ENCODE assay signal across 14 mouse cellular contexts in genomic region chr16:89699710-89700109, GRCm38 (mm10).
DNase-seq lines count a peak whose midpoint lies in the region; ATAC-seq and TF ChIP-seq lines count a peak whose summit lies in the region.
"Had no signal": no experiment of that assay in that cellular context is flagged by ENCODE, and none has a peak within 500 bp of the region (broad histone marks: within the 10 kb centered on the region; RNA-seq: fewer than 3 reads in every experiment).

No protein-coding gene starts in this region.

- H3K4me3 ChIP-seq in forebrain, embryonic 11.5 days (ENCODE audit: low read depth, low read length): no peak overlapping the region
- H3K4me3 ChIP-seq in forebrain, embryonic 13.5 days: no peak overlapping the region
- H3K4me3 ChIP-seq in kidney, embryonic 14.5 days (ENCODE audit: low read length): no peak overlapping the region
- no peak overlapping the region for H3K4me3 ChIP-seq in stomach, embryonic 14.5 days (ENCODE audit: low read depth, low read length)
- no peak overlapping the region for H3K4me3 ChIP-seq in stomach, postnatal 0 days (ENCODE audit: low read depth, low read length)
- H3K4me3 ChIP-seq: embryonic facial prominence, embryonic 13.5 days; liver, embryonic 12.5 days had no signal

- WGBS in forebrain, embryonic 11.5 days: 7% methylated on average over 2 of the region's 2 CpGs
- 0% methylated on average over 2 of the region's 2 CpGs for WGBS in forebrain, embryonic 13.5 days
- 10% methylated on average over 2 of the region's 2 CpGs for WGBS in kidney, embryonic 14.5 days
- 15% methylated on average over 2 of the region's 2 CpGs for WGBS in stomach, embryonic 14.5 days
- WGBS in stomach, postnatal 0 days: 2% methylated on average over 2 of the region's 2 CpGs

- no peaks in the 10 kb centered on the region for H3K36me3 ChIP-seq in forebrain, embryonic 11.5 days (ENCODE audit: control insufficient read depth, insufficient read depth, low read length)
- H3K36me3 ChIP-seq in forebrain, embryonic 13.5 days (ENCODE audit: poor library complexity, severe bottlenecking): no peaks in the 10 kb centered on the region
- no peaks in the 10 kb centered on the region for H3K36me3 ChIP-seq in kidney, embryonic 14.5 days (ENCODE audit: control insufficient read depth, insufficient read depth, low read length)
- H3K36me3 ChIP-seq in stomach, embryonic 14.5 days (ENCODE audit: control insufficient read depth, insufficient read depth, low read length): no peaks in the 10 kb centered on the region
- H3K36me3 ChIP-seq in stomach, postnatal 0 days (ENCODE audit: control insufficient read depth, insufficient read depth, low read length): no peaks in the 10 kb centered on the region
- H3K36me3 ChIP-seq: embryonic facial prominence, embryonic 13.5 days; liver, embryonic 12.5 days had no signal

- H3K9ac ChIP-seq in forebrain, embryonic 11.5 days (ENCODE audit: low read length): no peak overlapping the region
- no peak overlapping the region for H3K9ac ChIP-seq in forebrain, embryonic 13.5 days
- H3K9ac ChIP-seq in kidney, embryonic 14.5 days (ENCODE audit: low read depth, low read length): no peak overlapping the region
- H3K9ac ChIP-seq in stomach, embryonic 14.5 days (replicated peaks; ENCODE audit: low read depth, low read length): no peak overlapping the region
- H3K9ac ChIP-seq in stomach, postnatal 0 days (ENCODE audit: low read length): no peak overlapping the region
- H3K9ac ChIP-seq: embryonic facial prominence, embryonic 13.5 days; liver, embryonic 12.5 days had no signal

- H3K4me2 ChIP-seq in forebrain, embryonic 11.5 days (ENCODE audit: low read depth, low read length, severe bottlenecking): no peak overlapping the region
- H3K4me2 ChIP-seq in forebrain, embryonic 13.5 days: no peak overlapping the region
- H3K4me2 ChIP-seq in kidney, embryonic 14.5 days (replicated peaks; ENCODE audit: low read depth, low read length): no peak overlapping the region
- H3K4me2 ChIP-seq in stomach, embryonic 14.5 days (replicated peaks; ENCODE audit: low read depth, low read length): no peak overlapping the region
- H3K4me2 ChIP-seq in stomach, postnatal 0 days (replicated peaks; ENCODE audit: low read depth): no peak overlapping the region
- H3K4me2 ChIP-seq: embryonic facial prominence, embryonic 13.5 days; liver, embryonic 12.5 days had no signal

- ATAC-seq in forebrain, embryonic 11.5 days (replicated peaks; ENCODE audit: low FRiP score): peak; percentile 43; the same call in 1 of the 2 replicates
- ATAC-seq in forebrain, embryonic 13.5 days: no peak
- peak; percentile 51 for ATAC-seq in kidney, embryonic 14.5 days (ENCODE audit: low FRiP score, low TSS enrichment)
- ATAC-seq in stomach, embryonic 14.5 days (ENCODE audit: insufficient number of reproducible peaks, insufficient read depth, low FRiP score, low read depth): peak; percentile 16; the same call in 1 of the 2 replicates
- no peak for ATAC-seq in stomach, postnatal 0 days (ENCODE audit: low FRiP score, low TSS enrichment)
- no peak for ATAC-seq in inflammation-experienced regulatory T-cells, adult 6 months
- ATAC-seq: liver, embryonic 12.5 days had no signal

- H3K9me3 ChIP-seq in forebrain, embryonic 11.5 days (ENCODE audit: control insufficient read depth, low read length): no peaks in the 10 kb centered on the region
- no peaks in the 10 kb centered on the region for H3K9me3 ChIP-seq in forebrain, embryonic 13.5 days (replicated peaks)
- H3K9me3 ChIP-seq in kidney, embryonic 14.5 days (ENCODE audit: control insufficient read depth, low read length): no peaks in the 10 kb centered on the region
- no peaks in the 10 kb centered on the region for H3K9me3 ChIP-seq in stomach, embryonic 14.5 days (ENCODE audit: control insufficient read depth, low read depth, low read length)
- H3K9me3 ChIP-seq in stomach, postnatal 0 days (ENCODE audit: control insufficient read depth, low read length): no peaks in the 10 kb centered on the region
- H3K9me3 ChIP-seq: embryonic facial prominence, embryonic 13.5 days; liver, embryonic 12.5 days had no signal

- H3K4me1 ChIP-seq in forebrain, embryonic 11.5 days (replicated peaks; ENCODE audit: control insufficient read depth, insufficient read depth, low read length): peaks cover 1% of the 10 kb centered on the region; the same call in 1 of the 2 replicates
- no peaks in the 10 kb centered on the region; the same call in 1 of the 2 replicates for H3K4me1 ChIP-seq in forebrain, embryonic 13.5 days
- H3K4me1 ChIP-seq in kidney, embryonic 14.5 days (ENCODE audit: control insufficient read depth, insufficient read depth, low read length): peaks cover 7% of the 10 kb centered on the region; the same call in 1 of the 2 replicates
- H3K4me1 ChIP-seq in stomach, embryonic 14.5 days (ENCODE audit: control insufficient read depth, insufficient read depth, low read length): 0 out of 2 replicates have a peak, but pooled peaks cover 9% of the 10 kb centered on the region
- no peaks in the 10 kb centered on the region for H3K4me1 ChIP-seq in stomach, postnatal 0 days (replicated peaks; ENCODE audit: control insufficient read depth, insufficient read depth)
- H3K4me1 ChIP-seq: embryonic facial prominence, embryonic 13.5 days; liver, embryonic 12.5 days had no signal

- H3K27ac ChIP-seq in forebrain, embryonic 11.5 days (ENCODE audit: low read depth, low read length): no peak overlapping the region
- no peak overlapping the region for H3K27ac ChIP-seq in forebrain, embryonic 13.5 days
- peak overlapping the region; percentile 57; the same call in 1 of the 2 replicates for H3K27ac ChIP-seq in kidney, embryonic 14.5 days (ENCODE audit: low read depth, low read length)
- H3K27ac ChIP-seq in stomach, embryonic 14.5 days (ENCODE audit: low read length): peak overlapping the region; percentile 39; the same call in 1 of the 2 replicates
- H3K27ac ChIP-seq in stomach, postnatal 0 days (replicated peaks): no peak overlapping the region
- H3K27ac ChIP-seq: embryonic facial prominence, embryonic 13.5 days; liver, embryonic 12.5 days had no signal

- no peak for TF ChIP-seq CTCF in stomach, postnatal 0 days (IDR thresholded peaks at IDR 0.05; ENCODE audit: low read depth)

- no peak for DNase-seq in forebrain, embryonic 11.5 days (ENCODE audit: low spot score)
- no peak for DNase-seq in kidney, postnatal 14 days
- DNase-seq in stomach, postnatal 0 days (ENCODE audit: low spot score): no peak
- no peak for DNase-seq in gastrocnemius, adult 8-10 months (ENCODE audit: low spot score in 2 of 2)
- DNase-seq: adrenal gland, postnatal 25 days; cerebellum, adult 11 months; kidney, adult 11 months; layer of hippocampus, postnatal 36 days had no signal

- no peaks in the 10 kb centered on the region for H3K27me3 ChIP-seq in forebrain, embryonic 11.5 days (ENCODE audit: control insufficient read depth, insufficient read depth, low read length)
- no peaks in the 10 kb centered on the region for H3K27me3 ChIP-seq in forebrain, embryonic 13.5 days
- H3K27me3 ChIP-seq in kidney, embryonic 14.5 days (ENCODE audit: control insufficient read depth, insufficient read depth, low read length): no peaks in the 10 kb centered on the region
- no peaks in the 10 kb centered on the region for H3K27me3 ChIP-seq in stomach, embryonic 14.5 days (ENCODE audit: control insufficient read depth, insufficient read depth, low read length)
- no peaks in the 10 kb centered on the region for H3K27me3 ChIP-seq in stomach, postnatal 0 days (ENCODE audit: control insufficient read depth, insufficient read depth, low read length)
- H3K27me3 ChIP-seq: embryonic facial prominence, embryonic 13.5 days; liver, embryonic 12.5 days had no signal

- TF ChIP-seq EP300 in stomach, postnatal 0 days (optimal IDR thresholded peaks at IDR 0.05): no peak

Comparison
In these comparisons a context has a peak if more than half of its experiments do, and no peak if none do; other contexts are left out.
1. ATAC-seq: peak in forebrain, embryonic 11.5 days (single experiment), kidney, embryonic 14.5 days (single experiment) and stomach, embryonic 14.5 days (single experiment); none in forebrain, embryonic 13.5 days (single experiment), stomach, postnatal 0 days (single experiment) and inflammation-experienced regulatory T-cells, adult 6 months (single experiment).
2. H3K27ac ChIP-seq: peak in kidney, embryonic 14.5 days (single experiment) and stomach, embryonic 14.5 days (single experiment); none in forebrain, embryonic 11.5 days (single experiment), forebrain, embryonic 13.5 days (single experiment) and stomach, postnatal 0 days (single experiment).